Mouse (Mus musculus): ENCODE measurements around the gene Amhr2. TPM values are rescaled to one million over a fixed set of nuclear protein-coding genes. Genes with fewer than 3 reads are reported as not detected.

Amhr2 gene
- polyA plus RNA-seq, 1 experiment from 2014 or later: 0.60 TPM

GRCm38 (mm10) chr15:102500479-102500878 lies 55.3 kb downstream of the Amhr2 start:
- 92% methylated on average over 5 of the region's 5 CpGs for WGBS (ENCODE audit: insufficient replicate concordance)
- no peaks in the 10 kb centered on the region for H3K4me1 ChIP-seq (ENCODE audit: insufficient read depth)
- no peak overlapping the region for H3K27ac ChIP-seq (ENCODE audit: low read depth)
- no peak for TF ChIP-seq EP300 (IDR thresholded peaks at IDR 0.05; ENCODE audit: low read depth)
- no peak for TF ChIP-seq CTCF (IDR thresholded peaks at IDR 0.05; ENCODE audit: low read depth)
- no peak overlapping the region for H3K4me2 ChIP-seq (ENCODE audit: low read depth, low read length)
- H3K9me3 ChIP-seq (ENCODE audit: low read length): no peaks in the 10 kb centered on the region
- no peak for DNase-seq
- ATAC-seq: no peak
- no peak overlapping the region for H3K9ac ChIP-seq (replicated peaks)
- no peak overlapping the region for H3K4me3 ChIP-seq (ENCODE audit: low read depth, low read length)
- no peaks in the 10 kb centered on the region for H3K27me3 ChIP-seq (ENCODE audit: insufficient read depth, low read length)
- H3K36me3 ChIP-seq (replicated peaks; ENCODE audit: insufficient read depth, low read length): peaks cover 83% of the 10 kb centered on the region

GRCm38 (mm10) chr15:102501084-102501814 lies 56.1 kb downstream of the Amhr2 start:
- Histone ChIP-seq H3K27me3 (ENCODE audit: insufficient read depth, low read length) (no peaks in the 10 kb centered on the region), H3K4me1 (ENCODE audit: insufficient read depth) (no peaks in the 10 kb centered on the region; the same call in 1 of the 2 replicates), H3K9me3 (ENCODE audit: low read length) (no peaks in the 10 kb centered on the region), H3K4me3 (ENCODE audit: low read depth, low read length) (no peak overlapping the region), H3K36me3 (replicated peaks; ENCODE audit: insufficient read depth, low read length) (peaks cover 76% of the 10 kb centered on the region), H3K4me2 (ENCODE audit: low read depth, low read length) (no peak overlapping the region), H3K27ac (ENCODE audit: low read depth) (no peak overlapping the region), H3K9ac (replicated peaks) (no peak overlapping the region)
- 88% methylated on average over 19 of the region's 19 CpGs for WGBS (ENCODE audit: insufficient replicate concordance)
- DNase-seq (no peak), ATAC-seq (no peak)
- TF ChIP-seq CTCF (IDR thresholded peaks at IDR 0.05; ENCODE audit: low read depth): no peak
- no peak for TF ChIP-seq EP300 (IDR thresholded peaks at IDR 0.05; ENCODE audit: low read depth)

GRCm38 (mm10) chr15:102502254-102502840 lies 57.2 kb downstream of the Amhr2 start:
- ATAC-seq: no peak
- 70% methylated on average over 9 of the region's 9 CpGs for WGBS (ENCODE audit: insufficient replicate concordance)
- no peaks in the 10 kb centered on the region; the same call in 1 of the 2 replicates for H3K4me1 ChIP-seq (ENCODE audit: insufficient read depth)
- H3K27me3 ChIP-seq (ENCODE audit: insufficient read depth, low read length): no peaks in the 10 kb centered on the region
- H3K36me3 ChIP-seq (replicated peaks; ENCODE audit: insufficient read depth, low read length): peaks cover 67% of the 10 kb centered on the region
- H3K4me3 ChIP-seq (ENCODE audit: low read depth, low read length): no peak overlapping the region
- no peak for DNase-seq
- no peaks in the 10 kb centered on the region for H3K9me3 ChIP-seq (ENCODE audit: low read length)
- H3K27ac ChIP-seq (ENCODE audit: low read depth): no peak overlapping the region
- H3K9ac ChIP-seq (replicated peaks): no peak overlapping the region
- TF ChIP-seq EP300 (IDR thresholded peaks at IDR 0.05; ENCODE audit: low read depth) (no peak), CTCF (IDR thresholded peaks at IDR 0.05; ENCODE audit: low read depth) (no peak)
- no peak overlapping the region for H3K4me2 ChIP-seq (ENCODE audit: low read depth, low read length)

- Histone ChIP-seq H3K9ac (replicated peaks) (no peak within 1 kb of the TSS), H3K4me1 (ENCODE audit: insufficient read depth) (no peaks in the 10 kb centered on the region; the same call in 1 of the 2 replicates), H3K36me3 (replicated peaks; ENCODE audit: insufficient read depth, low read length) (peaks cover 56% of the 10 kb centered on the region), H3K4me2 (ENCODE audit: low read depth, low read length) (no peak within 1 kb of the TSS), H3K27me3 (ENCODE audit: insufficient read depth, low read length) (no peaks in the 10 kb centered on the region), H3K27ac (ENCODE audit: low read depth) (no peak within 1 kb of the TSS), H3K9me3 (ENCODE audit: low read length) (no peaks in the 10 kb centered on the region), H3K4me3 (ENCODE audit: low read depth, low read length) (no peak within 1 kb of the TSS)
- DNase-seq (no peak), ATAC-seq (no peak)
- TF ChIP-seq CTCF (IDR thresholded peaks at IDR 0.05; ENCODE audit: low read depth) (no peak), EP300 (IDR thresholded peaks at IDR 0.05; ENCODE audit: low read depth) (no peak)
- WGBS (ENCODE audit: insufficient replicate concordance): 89% methylated on average over 1 of the region's 1 CpGs
Observed at GRCm38 (mm10) chr15:102503447-102503846, 58.3 kb downstream of the Amhr2 start, which contains the start of gene Gm10337. Gene Gm10337 (plus strand): TSS chr15:102503722.

Other genes starting within 250 kb of the Amhr2 start
- 10.7 and 11.6 TPM in 2 replicates for gene Zfp740, start 242.1 kb upstream of the Amhr2 start, polyA plus RNA-seq (2015; fragmentation: Nextera tagmentation; extraction: Ambion mirVana)
- gene Csad, start 240.6 kb upstream of the Amhr2 start, polyA plus RNA-seq (2015; fragmentation: Nextera tagmentation; extraction: Ambion mirVana): 224 and 243 TPM in 2 replicates
- gene Itgb7, start 213.4 kb upstream of the Amhr2 start, polyA plus RNA-seq (2015; fragmentation: Nextera tagmentation; extraction: Ambion mirVana): 5.8 and 8.6 TPM in 2 replicates
- 2.4 and 2.6 TPM in 2 replicates for gene Rarg, start 187.8 kb upstream of the Amhr2 start, polyA plus RNA-seq (2015; fragmentation: Nextera tagmentation; extraction: Ambion mirVana)
- gene Gm9918, start 174.8 kb upstream of the Amhr2 start, polyA plus RNA-seq (2015; fragmentation: Nextera tagmentation; extraction: Ambion mirVana): not detected in 2 replicates
- gene Mfsd5, start 165.9 kb upstream of the Amhr2 start, polyA plus RNA-seq (2015; fragmentation: Nextera tagmentation; extraction: Ambion mirVana): 25.4 and 27.4 TPM in 2 replicates
- 7.3 and 7.8 TPM in 2 replicates for gene Espl1, start 149.1 kb upstream of the Amhr2 start, polyA plus RNA-seq (2015; fragmentation: Nextera tagmentation; extraction: Ambion mirVana)
- gene Pfdn5, start 119.3 kb upstream of the Amhr2 start, polyA plus RNA-seq (2015; fragmentation: Nextera tagmentation; extraction: Ambion mirVana): 172 and 179 TPM in 2 replicates
- gene Myg1, start 113.7 kb upstream of the Amhr2 start, polyA plus RNA-seq (2015; fragmentation: Nextera tagmentation; extraction: Ambion mirVana): 28.1 and 30.8 TPM in 2 replicates
- gene Aaas, start 94.6 kb upstream of the Amhr2 start, polyA plus RNA-seq (2015; fragmentation: Nextera tagmentation; extraction: Ambion mirVana): 15.6 and 18.8 TPM in 2 replicates
- not detected in 2 replicates for gene Sp7, start 78.2 kb upstream of the Amhr2 start, polyA plus RNA-seq (2015; fragmentation: Nextera tagmentation; extraction: Ambion mirVana)
- gene Sp1, start 39.2 kb upstream of the Amhr2 start, polyA plus RNA-seq (2015; fragmentation: Nextera tagmentation; extraction: Ambion mirVana): 2.8 and 2.9 TPM in 2 replicates
- 76.0 and 77.2 TPM in 2 replicates for gene Prr13, start 13.7 kb downstream of the Amhr2 start, polyA plus RNA-seq (2015; fragmentation: Nextera tagmentation; extraction: Ambion mirVana)
- 68.4 and 70.9 TPM in 2 replicates for gene Pcbp2, start 25.2 kb downstream of the Amhr2 start, polyA plus RNA-seq (2015; fragmentation: Nextera tagmentation; extraction: Ambion mirVana)
- gene Gm10337, start 58.4 kb downstream of the Amhr2 start, polyA plus RNA-seq (2015; fragmentation: Nextera tagmentation; extraction: Ambion mirVana): not detected in 2 replicates
- gene Map3k12, start 71.7 kb downstream of the Amhr2 start, polyA plus RNA-seq (2015; fragmentation: Nextera tagmentation; extraction: Ambion mirVana): 0.53 and 0.85 TPM in 2 replicates
- 26.8 and 27.8 TPM in 2 replicates for gene Tarbp2, start 72.8 kb downstream of the Amhr2 start, polyA plus RNA-seq (2015; fragmentation: Nextera tagmentation; extraction: Ambion mirVana)
- gene Npff, start 79.6 kb downstream of the Amhr2 start, polyA plus RNA-seq (2015; fragmentation: Nextera tagmentation; extraction: Ambion mirVana): 0.42 and 0.60 TPM in 2 replicates
- gene Gm28047, start 179.7 kb downstream of the Amhr2 start, polyA plus RNA-seq (2015; fragmentation: Nextera tagmentation; extraction: Ambion mirVana): not detected in 2 replicates
- 7.7 and 8.1 TPM in 2 replicates for gene Atf7, start 180.1 kb downstream of the Amhr2 start, polyA plus RNA-seq (2015; fragmentation: Nextera tagmentation; extraction: Ambion mirVana)
- gene Atp5g2, start 227.0 kb downstream of the Amhr2 start, polyA plus RNA-seq (2015; fragmentation: Nextera tagmentation; extraction: Ambion mirVana): 49.2 and 53.0 TPM in 2 replicates